Comparison of ENCODE assay signal across 16 mouse cellular contexts in genomic region chr14:34313612-34314011, GRCm38 (mm10). TPM values are rescaled to one million over a fixed set of nuclear protein-coding genes. Genes with fewer than 3 reads are reported as not detected.
DNase-seq lines count a peak whose midpoint lies in the region; ATAC-seq and TF ChIP-seq lines count a peak whose summit lies in the region.
"Had no signal": no experiment of that assay in that cellular context is flagged by ENCODE, and none has a peak within 500 bp of the region (broad histone marks: within the 10 kb centered on the region; RNA-seq: fewer than 3 reads in every experiment).

No protein-coding gene starts in this region.

- H3K9ac ChIP-seq in hindbrain, postnatal 0 days (replicated peaks; ENCODE audit: low read length), result no peak overlapping the region
- H3K9ac ChIP-seq in midbrain, postnatal 0 days (replicated peaks; ENCODE audit: low read length, poor library complexity, severe bottlenecking), result no peak overlapping the region
- H3K9ac ChIP-seq: embryonic facial prominence, embryonic 15.5 days had no signal

- peak overlapping the region; percentile 95 for H3K27ac ChIP-seq in layer of hippocampus, adult 2 months
- no peak overlapping the region for H3K27ac ChIP-seq in hindbrain, postnatal 0 days
- no peak overlapping the region for H3K27ac ChIP-seq in midbrain, postnatal 0 days (ENCODE audit: low read depth, low read length)
- H3K27ac ChIP-seq: embryonic facial prominence, embryonic 15.5 days had no signal

- H3K27me3 ChIP-seq in erythroblast, embryonic 14.5 days (ENCODE audit: control insufficient read depth), result peaks cover 23% of the 10 kb centered on the region
- no peaks in the 10 kb centered on the region for H3K27me3 ChIP-seq in hindbrain, postnatal 0 days (ENCODE audit: insufficient read depth, low read length)
- no peaks in the 10 kb centered on the region for H3K27me3 ChIP-seq in midbrain, postnatal 0 days (ENCODE audit: insufficient read depth, low read length)
- H3K27me3 ChIP-seq: embryonic facial prominence, embryonic 15.5 days had no signal

- peak overlapping the region; percentile 72 for H3K4me2 ChIP-seq in hindbrain, postnatal 0 days (ENCODE audit: low read depth, low read length)
- peak overlapping the region; percentile 29 for H3K4me2 ChIP-seq in midbrain, postnatal 0 days (ENCODE audit: low read depth, low read length, poor library complexity, severe bottlenecking)

- no peaks in the 10 kb centered on the region for H3K9me3 ChIP-seq in erythroblast, embryonic 14.5 days (ENCODE audit: control insufficient read depth, low read length)
- no peaks in the 10 kb centered on the region for H3K9me3 ChIP-seq in hindbrain, postnatal 0 days (ENCODE audit: low read length)
- H3K9me3 ChIP-seq in midbrain, postnatal 0 days (ENCODE audit: low read length), result no peaks in the 10 kb centered on the region
- H3K9me3 ChIP-seq: embryonic facial prominence, embryonic 15.5 days had no signal

- peaks cover 2% of the 10 kb centered on the region; the same call in 1 of the 2 replicates for H3K36me3 ChIP-seq in erythroblast, embryonic 14.5 days (ENCODE audit: control insufficient read depth)
- no peaks in the 10 kb centered on the region for H3K36me3 ChIP-seq in hindbrain, postnatal 0 days (ENCODE audit: insufficient read depth, low read length)
- H3K36me3 ChIP-seq in midbrain, postnatal 0 days (ENCODE audit: insufficient read depth, low read length), result no peaks in the 10 kb centered on the region
- H3K36me3 ChIP-seq: embryonic facial prominence, embryonic 15.5 days had no signal

- ATAC-seq in erythroblast, adult 5-6 weeks (replicated peaks; ENCODE audit: low FRiP score, poor library complexity, severe bottlenecking), result no peak
- ATAC-seq in hindbrain, postnatal 0 days, result no peak
- ATAC-seq in midbrain, postnatal 0 days (ENCODE audit: low FRiP score), result no peak

- DNase-seq in layer of hippocampus, adult 2 months (ENCODE audit: low spot score in 2 of 2), result no peak
- no peak for DNase-seq in layer of hippocampus, adult 11-12 months (ENCODE audit: low spot score)
- no peak for DNase-seq in hindbrain, postnatal 0 days (ENCODE audit: low spot score)
- DNase-seq in midbrain, postnatal 0 days (ENCODE audit: low spot score), result no peak
- DNase-seq in T-cell, adult 2 months (ENCODE audit: low spot score), result no peak
- no peak for DNase-seq in cerebellum, adult 9-10 months
- DNase-seq: adrenal gland, postnatal 10 days; cerebellum, adult 11-12 months; kidney, postnatal 4 days; lung, postnatal 36 days had no signal

- H3K4me3 ChIP-seq in erythroblast, embryonic 14.5 days (replicated peaks), result peak overlapping the region; percentile 45
- H3K4me3 ChIP-seq in layer of hippocampus, adult 2 months, result peak overlapping the region; percentile 95
- peak overlapping the region; percentile 82 for H3K4me3 ChIP-seq in hindbrain, postnatal 0 days (ENCODE audit: low read length)
- peak overlapping the region; percentile 98; the same call in 1 of the 2 replicates for H3K4me3 ChIP-seq in midbrain, postnatal 0 days (ENCODE audit: low read depth, low read length)

- no peak for TF ChIP-seq CTCF in layer of hippocampus, adult 2 months (conservative IDR thresholded peaks at IDR 0.05)
- TF ChIP-seq CTCF in hindbrain, postnatal 0 days (IDR thresholded peaks at IDR 0.05; ENCODE audit: low read depth), result no peak
- no peak for TF ChIP-seq CTCF in midbrain, postnatal 0 days (IDR thresholded peaks at IDR 0.05)

- 76% methylated on average over 3 of the region's 3 CpGs for WGBS in hindbrain, postnatal 0 days
- WGBS in midbrain, postnatal 0 days, result 75% methylated on average over 3 of the region's 3 CpGs

- H3K4me1 ChIP-seq in erythroblast, embryonic 14.5 days (ENCODE audit: control insufficient read depth), result peaks cover 23% of the 10 kb centered on the region
- H3K4me1 ChIP-seq in hindbrain, postnatal 0 days (ENCODE audit: insufficient read depth, low read length), result no peaks in the 10 kb centered on the region
- peaks cover 12% of the 10 kb centered on the region; the same call in 1 of the 2 replicates for H3K4me1 ChIP-seq in midbrain, postnatal 0 days (ENCODE audit: insufficient read depth, low read length)

RNA-seq across cellular contexts. Expression of gene Glud1, which starts 3.1 kb away (rescaled TPM):
- polyA plus RNA-seq in erythroblast, embryonic 14.5 days (2012), result 0.44 and 0.87 TPM in 2 replicates
- 35.7 and 65.6 TPM in 2 replicates for total RNA-seq in erythroblast, adult 5-6 weeks (2015; ENCODE audit: low replicate concordance)
- 24.5 and 55.2 TPM in 2 replicates for total RNA-seq in erythroblast, adult 5-6 weeks (2017; ENCODE audit: low replicate concordance)
- 100 to 1,000 TPM; 316 to 317 TPM for total RNA-seq in layer of hippocampus, adult 2 months (2021)
- total RNA-seq in hindbrain, postnatal 0 days (2014; rRNA removed), result 243 and 272 TPM in 2 replicates
- polyA plus RNA-seq in hindbrain, postnatal 0 days (2015; fragmentation: Nextera tagmentation; extraction: Ambion mirVana), result 143 and 153 TPM in 2 replicates
- total RNA-seq in midbrain, postnatal 0 days (2014; rRNA removed), result 185 and 192 TPM in 2 replicates
- polyA plus RNA-seq in midbrain, postnatal 0 days (2015; fragmentation: Nextera tagmentation; extraction: Ambion mirVana), result 114 TPM in 2 replicates

RNA-seq across cellular contexts. Expression of gene Shld2, which starts 3.3 kb away (rescaled TPM):
- 0.01 and 0.03 TPM in 2 replicates for polyA plus RNA-seq in erythroblast, embryonic 14.5 days (2012)
- total RNA-seq in erythroblast, adult 5-6 weeks (2015; ENCODE audit: low replicate concordance), result 3.8 and 5.2 TPM in 2 replicates
- total RNA-seq in erythroblast, adult 5-6 weeks (2017; ENCODE audit: low replicate concordance), result 1.4 and 3.3 TPM in 2 replicates
- total RNA-seq in layer of hippocampus, adult 2 months (2021), result 10 to 100 TPM; 13.0 to 15.5 TPM
- 4.0 and 5.8 TPM in 2 replicates for total RNA-seq in hindbrain, postnatal 0 days (2014; rRNA removed)
- polyA plus RNA-seq in hindbrain, postnatal 0 days (2015; fragmentation: Nextera tagmentation; extraction: Ambion mirVana), result 9.2 and 11.4 TPM in 2 replicates
- total RNA-seq in midbrain, postnatal 0 days (2014; rRNA removed), result 6.4 and 8.2 TPM in 2 replicates
- polyA plus RNA-seq in midbrain, postnatal 0 days (2015; fragmentation: Nextera tagmentation; extraction: Ambion mirVana), result 6.9 and 8.5 TPM in 2 replicates

RNA-seq across cellular contexts. Expression of gene Fam25c, which starts 41.6 kb away (rescaled TPM):
- not detected in 2 replicates for polyA plus RNA-seq in erythroblast, embryonic 14.5 days (2012)
- total RNA-seq in erythroblast, adult 5-6 weeks (2015; ENCODE audit: low replicate concordance), result not detected in 2 replicates
- not detected in 2 replicates for total RNA-seq in erythroblast, adult 5-6 weeks (2017; ENCODE audit: low replicate concordance)
- not detected for total RNA-seq in layer of hippocampus, adult 2 months (2021)
- total RNA-seq in hindbrain, postnatal 0 days (2014; rRNA removed), result not detected in 2 replicates
- polyA plus RNA-seq in hindbrain, postnatal 0 days (2015; fragmentation: Nextera tagmentation; extraction: Ambion mirVana), result not detected in 2 replicates
- total RNA-seq in midbrain, postnatal 0 days (2014; rRNA removed), result not detected in 2 replicates
- polyA plus RNA-seq in midbrain, postnatal 0 days (2015; fragmentation: Nextera tagmentation; extraction: Ambion mirVana), result not detected in 2 replicates
- total RNA-seq: gastrocnemius, adult 8-10 months; left cerebral cortex, postnatal 36 days had no signal
- polyA plus RNA-seq: heart, postnatal 0 days had no signal

Comparison
In these comparisons a context has a peak if more than half of its experiments do, and no peak if none do; other contexts are left out.
1. H3K4me3 ChIP-seq: peak in every context shown above with its lines; median percentile 98 in midbrain, postnatal 0 days; 95 in layer of hippocampus, adult 2 months; 82 in hindbrain, postnatal 0 days; 45 in erythroblast, embryonic 14.5 days.